In the genomic region with DNA sequence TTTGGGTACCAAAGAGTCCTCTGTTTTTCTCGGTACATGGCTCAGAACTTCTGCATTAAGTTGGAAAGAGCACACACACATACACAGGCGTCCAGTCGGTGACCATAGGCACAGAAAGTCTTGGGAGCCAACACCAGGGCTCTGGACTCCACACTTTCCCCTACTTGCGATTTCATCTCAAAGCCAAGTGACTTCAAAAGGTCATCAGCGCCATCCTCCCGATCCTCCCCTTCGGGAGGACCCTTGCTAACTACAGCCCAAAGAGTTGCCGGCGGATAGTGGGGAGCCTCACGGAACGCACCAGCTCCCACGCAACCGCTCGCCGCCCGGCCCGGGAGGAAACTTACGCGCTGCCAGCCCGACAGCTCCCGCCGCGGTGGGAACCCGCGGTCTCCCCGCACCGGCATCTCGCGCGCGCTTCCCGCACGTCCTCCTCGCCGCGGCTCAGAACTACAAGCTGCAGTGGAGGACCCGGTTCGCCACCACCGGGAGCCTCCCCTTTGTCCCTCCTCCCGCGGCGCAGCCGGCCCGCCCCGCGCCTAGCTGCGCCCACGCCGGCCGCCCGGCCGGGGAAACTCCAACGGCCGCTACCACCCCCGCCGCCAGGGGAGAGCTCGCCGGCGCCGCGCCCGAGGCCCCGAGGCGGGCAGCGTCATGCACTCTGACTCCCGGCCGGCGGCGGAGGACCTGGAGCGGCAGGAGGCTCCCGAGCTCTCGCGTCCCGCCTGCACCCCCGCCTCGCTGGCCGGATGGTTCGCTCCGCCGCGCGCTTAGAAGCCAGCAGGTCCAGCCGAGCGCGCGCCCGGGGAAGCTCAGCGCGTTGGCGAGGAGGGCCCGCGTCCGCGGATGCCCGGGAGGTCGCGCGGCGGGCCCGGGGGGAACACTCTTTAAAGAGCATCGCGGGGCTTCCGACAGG, we compare ENCODE assay signal across 8 mouse cellular contexts. TPM values are rescaled to one million over a fixed set of nuclear protein-coding genes. Genes with fewer than 3 reads are reported as not detected.
A peak's percentile ranks its signal among the peaks of the same experiment; 100 is the strongest.
DNase-seq lines count a peak whose midpoint lies in the region; ATAC-seq lines count a peak whose summit lies in the region.

No protein-coding gene starts in this region.

- 0 out of 2 replicates have a peak, but pooled peaks cover 3% of the 10 kb centered on the region for H3K27me3 ChIP-seq in forebrain, embryonic 13.5 days
- peaks cover 29% of the 10 kb centered on the region for H3K27me3 ChIP-seq in liver, embryonic 16.5 days (ENCODE audit: control insufficient read depth, insufficient read depth, low read depth, low read length)
- H3K27me3 ChIP-seq in neural tube, embryonic 12.5 days (replicated peaks): no peaks in the 10 kb centered on the region

- peaks cover 28% of the 10 kb centered on the region for H3K4me1 ChIP-seq in forebrain, embryonic 13.5 days
- H3K4me1 ChIP-seq in liver, embryonic 16.5 days (ENCODE audit: control insufficient read depth, low read depth, low read length): no peaks in the 10 kb centered on the region; the same call in none of the 2 replicates
- H3K4me1 ChIP-seq in neural tube, embryonic 12.5 days: peaks cover 18% of the 10 kb centered on the region

- no peaks in the 10 kb centered on the region for H3K36me3 ChIP-seq in forebrain, embryonic 13.5 days (ENCODE audit: poor library complexity, severe bottlenecking)
- no peaks in the 10 kb centered on the region for H3K36me3 ChIP-seq in liver, embryonic 16.5 days (ENCODE audit: control insufficient read depth, insufficient read depth)
- no peaks in the 10 kb centered on the region for H3K36me3 ChIP-seq in neural tube, embryonic 12.5 days

- intact Hi-C loops in heart, postnatal 10 days (cut with DNase I): no loop called here

- H3K9ac ChIP-seq in forebrain, embryonic 13.5 days: peak overlapping the region; percentile 86
- H3K9ac ChIP-seq in liver, embryonic 16.5 days (ENCODE audit: low read depth, low read length): peak overlapping the region; percentile 48; the same call in 1 of the 2 replicates
- H3K9ac ChIP-seq in neural tube, embryonic 12.5 days: peak overlapping the region; percentile 82

- H3K9me3 ChIP-seq in forebrain, embryonic 13.5 days (replicated peaks): no peaks in the 10 kb centered on the region
- H3K9me3 ChIP-seq in liver, embryonic 16.5 days (replicated peaks; ENCODE audit: control insufficient read depth, low read length): no peaks in the 10 kb centered on the region
- H3K9me3 ChIP-seq in neural tube, embryonic 12.5 days: no peaks in the 10 kb centered on the region

- ATAC-seq in CD4-positive, CD25-positive, alpha-beta regulatory T cell, adult 4 months: peak; percentile 79
- peak; percentile 95 for ATAC-seq in forebrain, embryonic 13.5 days
- peak; percentile 92 for ATAC-seq in liver, embryonic 16.5 days (ENCODE audit: low read depth)
- peak; percentile 91 for ATAC-seq in neural tube, embryonic 12.5 days (ENCODE audit: low FRiP score, low read depth)

- H3K4me2 ChIP-seq in forebrain, embryonic 13.5 days: peak overlapping the region; percentile 65
- peak overlapping the region; percentile 72 for H3K4me2 ChIP-seq in liver, embryonic 16.5 days (ENCODE audit: low read depth, low read length)
- peak overlapping the region; percentile 75 for H3K4me2 ChIP-seq in neural tube, embryonic 12.5 days (replicated peaks)

- peak overlapping the region; percentile 74 for H3K4me3 ChIP-seq in forebrain, embryonic 13.5 days
- peak overlapping the region; percentile 67 for H3K4me3 ChIP-seq in liver, embryonic 16.5 days (ENCODE audit: low read depth, low read length)
- H3K4me3 ChIP-seq in neural tube, embryonic 12.5 days: peak overlapping the region; percentile 74

- WGBS in forebrain, embryonic 13.5 days: under 1% methylated on average over 86 of the region's 103 CpGs
- WGBS in large intestine, adult 2 months: under 1% methylated on average over 103 of the region's 103 CpGs
- WGBS in liver, embryonic 16.5 days (ENCODE audit: insufficient replicate concordance): under 1% methylated on average over 96 of the region's 103 CpGs
- WGBS in neural tube, embryonic 12.5 days: under 1% methylated on average over 98 of the region's 103 CpGs

- peak overlapping the region; percentile 68 for H3K27ac ChIP-seq in forebrain, embryonic 13.5 days
- peak overlapping the region; percentile 10; the same call in 1 of the 2 replicates for H3K27ac ChIP-seq in liver, embryonic 16.5 days (ENCODE audit: low read length)
- H3K27ac ChIP-seq in neural tube, embryonic 12.5 days: peak overlapping the region; percentile 46; the same call in 1 of the 2 replicates

- peak; percentile 62 for DNase-seq in c-Kit-positive CD71-negative TER-119-negative erythroid progenitor cells, embryonic 14.5 days (ENCODE audit: low read depth)
- peak; percentile 95 to 96 for DNase-seq in heart, postnatal 10 days
- DNase-seq in large intestine, adult 2 months (ENCODE audit: low read depth, low spot score): peak; percentile 78
- peak; percentile 70 for DNase-seq in telencephalon, adult 2 months (ENCODE audit: low read depth, low spot score)

RNA-seq across cellular contexts. Expression of a gene that starts 51.0 kb away (rescaled TPM):
- 1 to 10 TPM; 4.2 to 4.6 TPM for polyA plus RNA-seq in CD4-positive, CD25-positive, alpha-beta regulatory T cell, adult 4 months (2017; shearing (Covaris generic))
- 14.3 and 14.7 TPM in 2 replicates for polyA plus RNA-seq in forebrain, embryonic 13.5 days (2015; fragmentation: Nextera tagmentation; extraction: Ambion mirVana)
- total RNA-seq in heart, postnatal 10 days (2021): 10 to 100 TPM; 28.3 to 33.3 TPM
- 25.9 and 45.0 TPM in 2 replicates for polyA plus RNA-seq in large intestine, adult 2 months (2012; rRNA removed)
- polyA plus RNA-seq in liver, embryonic 16.5 days (2015; fragmentation: Nextera tagmentation; extraction: Ambion mirVana): 5.2 and 6.6 TPM in 2 replicates
- 25.5 and 28.4 TPM in 2 replicates for polyA plus RNA-seq in neural tube, embryonic 12.5 days (2016; fragmentation: Nextera tagmentation; extraction: Ambion mirVana)

Comparison
In these comparisons a context has a peak if more than half of its experiments do, and no peak if none do; other contexts are left out.
1. Peak in every context shown above with its lines: DNase-seq, ATAC-seq, H3K4me3 ChIP-seq and H3K27ac ChIP-seq.
2. H3K27ac ChIP-seq: peak in every context shown above with its lines; median percentile 68 in forebrain, embryonic 13.5 days; 46 in neural tube, embryonic 12.5 days; 10 in liver, embryonic 16.5 days.